Mouse (Mus musculus) ES-CJ7 (cell line): ENCODE results near the gene Tnfrsf1a.

Source experiments
- DNase-seq: peaks from one replicate; pipeline ENCODE4 v3.0.0; 2011; ENCODE audit warnings: low read depth, low spot score

The Tnfrsf1a gene

GRCm38 (mm10) chr6:125348721-125349574 is at the start of gene Tnfrsf1a:
Gene Tnfrsf1a, plus strand, starts transcription at chr6:125349362.
- peak; percentile 36 for DNase-seq

DNA sequence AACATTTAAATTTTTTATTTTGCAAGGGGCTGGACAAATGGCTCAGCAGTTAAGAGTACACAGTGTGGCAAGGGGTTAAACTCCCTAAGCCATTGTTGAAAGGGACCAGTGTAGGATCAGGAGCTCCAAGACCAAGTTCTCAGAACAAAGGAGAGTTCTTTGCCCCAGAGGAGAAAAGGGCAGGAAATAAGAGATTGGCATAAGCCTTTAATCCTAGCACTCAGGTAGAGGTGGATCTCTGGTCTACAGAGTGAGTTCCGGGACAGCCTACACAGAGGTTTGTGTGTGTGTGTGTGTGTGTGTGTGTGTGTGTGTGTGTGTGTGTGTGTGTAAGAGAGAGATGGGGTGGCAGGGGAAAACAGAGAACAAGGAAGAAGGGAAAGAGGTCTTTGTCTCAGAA is 48.2 kb upstream of the Tnfrsf1a start:
- DNase-seq: no peak

DNA sequence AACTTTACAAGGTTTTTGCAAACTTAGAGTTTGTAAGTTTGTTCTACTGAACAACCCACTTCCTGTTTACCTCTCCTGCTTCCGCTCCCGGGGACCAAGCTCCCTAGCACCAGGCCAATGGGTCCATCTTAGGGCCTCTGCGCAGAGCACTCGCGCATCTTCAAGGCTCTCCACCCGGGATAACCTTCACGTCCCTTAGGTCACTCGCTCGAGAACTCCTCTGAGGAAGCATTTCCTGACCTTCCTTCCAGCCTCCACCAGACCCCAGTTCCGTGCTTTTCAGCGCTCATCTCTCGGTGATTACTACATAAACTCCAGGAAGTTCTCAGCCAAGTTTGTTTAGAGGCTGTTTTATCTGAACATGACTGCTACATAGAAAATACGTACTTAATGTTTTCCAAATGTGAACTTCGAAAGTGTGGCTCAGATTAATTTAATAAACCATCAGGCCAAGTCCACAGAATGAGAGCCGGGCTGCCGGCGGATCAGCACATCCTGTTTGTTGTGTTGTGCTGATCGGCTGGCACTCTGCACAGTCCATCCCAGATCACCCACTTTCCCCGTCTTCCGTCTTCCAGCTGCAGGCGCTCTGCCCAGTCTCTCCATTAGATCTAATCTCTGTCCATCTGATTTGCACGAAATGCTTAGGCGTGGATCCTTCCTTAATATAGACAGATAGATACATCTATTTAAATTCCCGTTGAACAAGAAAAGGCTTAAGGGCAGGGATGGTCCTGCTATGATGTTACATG is 46.8 kb upstream of the Tnfrsf1a start:
- DNase-seq: no peak

- DNase-seq: no peak
Measured at GRCm38 (mm10) chr6:125303242-125303641, 45.9 kb upstream of the Tnfrsf1a start.

- DNase-seq: peak; percentile 45
Measured at GRCm38 (mm10) chr6:125304408-125304807, 44.8 kb upstream of the Tnfrsf1a start.

DNA sequence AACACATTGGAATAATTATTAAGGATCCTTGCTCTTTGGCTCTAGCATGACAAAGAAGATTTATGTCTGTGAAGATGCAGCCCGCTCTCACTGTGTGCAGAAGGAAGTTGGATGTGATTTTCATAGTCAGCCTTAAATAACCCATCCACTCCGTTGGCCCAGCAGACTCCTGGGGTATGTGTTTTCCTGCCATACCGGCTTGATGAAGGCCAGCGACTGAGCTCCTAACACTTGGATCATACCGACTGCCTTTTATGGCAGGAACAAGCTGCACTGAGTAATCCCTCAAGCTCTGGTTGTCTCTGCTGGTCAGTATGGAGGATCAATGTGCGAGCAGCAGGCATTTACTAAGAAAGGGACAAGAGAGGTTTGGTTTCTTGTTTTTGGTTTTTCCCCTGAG is 43.7 kb upstream of the Tnfrsf1a start:
- no peak for DNase-seq

DNA sequence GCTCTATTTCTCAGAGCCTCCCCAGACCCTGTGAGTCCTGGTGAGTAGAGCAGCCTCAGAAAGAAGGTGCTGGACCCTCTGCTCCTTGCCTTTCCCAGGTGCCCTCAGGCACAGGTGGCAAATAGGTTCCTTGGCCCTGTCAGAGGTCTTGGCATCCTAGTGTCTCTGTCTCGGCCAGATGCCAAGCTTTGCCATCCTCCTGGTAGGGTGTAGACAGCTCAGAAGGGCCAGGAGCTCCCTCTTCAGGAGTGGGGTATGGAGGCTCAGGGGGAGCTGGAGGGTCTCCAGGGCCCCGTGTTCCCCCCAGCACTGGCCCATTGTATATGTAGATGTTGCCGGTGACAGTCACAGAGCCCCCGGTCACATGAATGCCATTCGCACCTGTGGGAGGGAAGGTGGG is 42.1 kb upstream of the Tnfrsf1a start:
- DNase-seq: no peak

DNA sequence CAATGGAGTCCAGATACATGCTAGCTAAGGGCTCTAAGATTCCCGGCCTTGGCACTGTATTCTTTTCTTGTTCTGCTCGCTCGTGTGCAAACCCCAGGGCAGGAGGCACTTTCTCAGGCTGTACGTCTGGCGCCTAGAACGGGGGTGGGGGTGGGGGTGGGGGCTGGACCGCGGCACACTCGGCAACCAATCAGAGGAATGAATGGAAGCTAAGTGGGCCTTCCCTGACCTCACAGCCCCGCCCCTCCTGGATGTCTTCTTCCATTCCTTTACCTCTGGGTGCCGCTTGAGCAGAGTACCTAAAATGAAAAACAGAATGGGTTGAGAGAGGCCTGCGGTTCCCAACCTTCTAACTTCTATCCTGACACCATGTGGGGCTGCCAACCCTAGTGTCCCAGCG is 40.2 kb upstream of the Tnfrsf1a start:
- DNase-seq: peak; percentile 83

- DNase-seq: no peak
Measured at GRCm38 (mm10) chr6:125309406-125309805, 39.8 kb upstream of the Tnfrsf1a start.

- DNase-seq: no peak
Measured at GRCm38 (mm10) chr6:125312171-125312570, 37.0 kb upstream of the Tnfrsf1a start.

DNA sequence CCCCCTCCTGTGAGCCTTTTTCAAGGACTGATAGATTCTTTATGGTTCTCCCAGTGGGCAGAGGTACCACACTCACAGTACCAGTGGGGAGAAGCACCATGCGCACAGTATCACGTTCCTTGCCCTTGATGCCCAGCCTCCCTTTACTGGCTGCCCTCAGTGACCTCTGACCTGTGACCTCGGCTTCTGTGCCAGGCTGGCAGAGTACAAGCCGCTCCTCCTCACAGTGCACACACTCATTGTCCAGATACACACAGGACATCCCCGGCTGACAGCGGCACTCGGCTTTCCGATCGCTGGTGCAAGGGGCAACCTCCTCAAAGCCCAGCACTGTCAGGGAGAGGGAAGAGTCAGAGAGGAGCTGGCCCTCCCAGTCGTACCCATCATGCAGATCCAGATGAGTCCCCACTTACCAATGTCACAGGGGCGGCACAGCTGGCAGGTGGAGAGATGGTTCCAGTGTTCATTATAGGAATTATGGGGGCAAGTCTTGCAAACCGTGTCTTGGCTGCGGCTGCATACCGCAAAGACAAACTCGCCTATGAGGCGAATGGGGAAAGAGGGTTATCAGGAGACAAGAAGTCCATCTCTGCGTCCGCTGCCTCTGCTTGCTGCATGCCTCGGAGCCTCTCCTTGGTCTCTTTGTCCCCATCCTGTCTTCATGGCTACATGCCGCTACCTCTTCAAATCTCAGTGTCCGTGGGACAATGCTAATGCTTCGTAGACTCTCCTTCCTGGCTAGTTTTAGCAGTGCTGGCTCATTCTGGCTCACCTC is 36.4 kb upstream of the Tnfrsf1a start:
- no peak for DNase-seq

GRCm38 (mm10) chr6:125313546-125314230 is 35.5 kb upstream of the Tnfrsf1a start, which contains the start of gene Ltbr:
Gene Ltbr, minus strand, starts transcription at chr6:125313885.
- DNase-seq: peak; percentile 34

DNA sequence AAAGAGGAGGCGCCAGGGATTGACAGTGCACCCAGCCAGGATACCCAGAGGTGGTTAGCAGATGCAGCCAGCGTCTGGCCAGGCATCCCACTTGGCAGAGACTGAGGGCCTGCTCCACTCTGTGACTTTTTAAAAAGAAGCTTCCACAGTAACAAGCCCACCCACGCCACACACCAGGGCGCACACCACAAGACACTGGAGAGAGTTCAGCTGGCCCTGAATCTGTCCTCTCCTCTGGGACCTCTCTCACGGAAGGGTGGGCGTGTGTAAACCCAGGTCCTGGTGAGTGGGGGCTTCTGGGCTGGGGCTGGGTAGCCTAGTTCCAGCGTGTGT is 35.0 kb upstream of the Tnfrsf1a start:
- no peak for DNase-seq

- no peak for DNase-seq
Measured at GRCm38 (mm10) chr6:125314746-125315145, 34.4 kb upstream of the Tnfrsf1a start.

DNA sequence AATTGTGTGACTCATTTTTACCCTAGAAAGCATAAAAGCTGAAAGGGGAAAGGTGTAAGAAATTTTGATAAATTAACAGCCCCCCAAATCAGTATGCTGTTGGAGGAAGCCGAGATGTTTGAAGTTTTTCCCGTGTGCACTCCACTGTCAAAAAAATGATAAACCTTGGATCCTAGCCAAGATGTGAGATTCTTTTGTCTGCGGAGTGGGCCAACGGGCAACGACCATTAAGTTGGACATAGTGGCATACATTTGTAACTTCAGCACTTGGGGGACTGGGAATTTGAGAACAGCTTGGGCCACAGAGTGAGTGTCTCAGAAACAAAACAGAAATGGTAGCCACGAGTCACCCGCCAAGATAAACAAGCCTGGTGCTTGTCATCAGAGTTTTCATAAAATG is 32.1 kb upstream of the Tnfrsf1a start:
- DNase-seq: no peak

DNA sequence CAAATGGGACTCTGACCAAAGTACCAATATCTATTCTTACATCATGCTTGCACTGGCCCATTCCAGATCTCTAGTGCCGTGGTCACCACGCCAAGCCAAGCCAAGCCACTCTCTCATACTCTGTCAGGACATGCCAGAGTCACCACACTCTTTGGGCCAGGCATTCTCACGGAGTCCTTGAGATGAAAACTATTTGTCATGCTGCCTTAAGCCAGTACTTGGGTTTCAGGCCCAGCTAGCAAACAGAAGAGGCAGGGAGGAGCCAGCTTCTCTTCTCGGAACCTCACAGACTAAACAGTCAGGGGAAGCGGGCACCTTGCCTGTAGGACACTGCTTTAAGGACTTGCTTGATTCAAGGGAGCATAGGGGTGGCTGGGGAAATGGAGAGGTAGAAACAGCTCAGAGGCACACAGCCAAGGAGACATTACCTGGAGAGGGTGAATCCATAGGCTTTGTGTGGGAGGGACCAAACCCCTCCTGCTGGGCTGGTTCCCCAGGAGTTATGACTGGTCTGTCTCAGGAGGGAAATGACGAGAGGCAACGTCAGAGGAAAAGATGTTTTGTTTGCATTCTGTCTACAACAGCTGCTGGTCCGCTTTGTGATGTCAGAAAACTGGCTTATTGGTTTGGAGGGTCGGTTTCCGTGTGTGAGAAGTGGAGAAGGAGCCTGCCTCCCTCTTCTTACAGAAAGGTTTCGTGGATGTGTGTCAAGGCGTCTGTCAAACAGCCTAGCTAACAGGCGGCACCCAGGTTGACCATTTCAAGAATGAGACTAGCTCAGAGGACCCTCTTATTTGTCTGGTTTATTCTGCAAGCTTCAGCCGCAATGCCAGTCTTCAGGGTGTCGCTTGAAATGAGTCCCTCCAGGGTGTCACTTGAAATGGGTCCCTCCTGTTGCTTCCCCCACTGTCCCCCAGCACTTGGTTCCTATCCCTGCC is 29.9 kb upstream of the Tnfrsf1a start:
- no peak for DNase-seq

- DNase-seq: no peak
Measured at GRCm38 (mm10) chr6:125319919-125320296, 29.3 kb upstream of the Tnfrsf1a start.

DNA sequence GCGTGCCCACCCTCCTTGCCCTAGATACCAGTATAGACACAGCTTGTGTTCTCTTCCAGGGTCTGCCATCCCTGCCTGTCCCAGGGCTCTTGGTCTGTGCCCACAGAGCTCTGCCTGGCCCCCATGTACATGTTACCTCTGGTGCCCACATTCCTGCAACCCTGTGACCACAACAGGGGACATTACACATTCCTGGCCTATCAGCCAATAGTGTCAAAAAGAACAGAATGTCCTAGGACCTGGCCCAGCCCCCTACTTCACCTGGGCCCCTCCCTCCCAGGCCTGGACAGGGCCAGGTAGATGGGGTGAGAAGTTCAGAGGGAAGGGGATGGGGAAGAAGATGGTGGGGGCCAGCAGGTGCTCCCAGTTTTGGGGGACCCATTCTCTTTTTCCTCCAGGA is 28.8 kb upstream of the Tnfrsf1a start, which contains the start of gene Scnn1a:
Gene Scnn1a, plus strand, starts transcription at position 337 of the 400 bp plus-strand sequence.
- DNase-seq: no peak

- peak; percentile 62 for DNase-seq
Measured at GRCm38 (mm10) chr6:125321114-125321855, 27.9 kb upstream of the Tnfrsf1a start.

DNA sequence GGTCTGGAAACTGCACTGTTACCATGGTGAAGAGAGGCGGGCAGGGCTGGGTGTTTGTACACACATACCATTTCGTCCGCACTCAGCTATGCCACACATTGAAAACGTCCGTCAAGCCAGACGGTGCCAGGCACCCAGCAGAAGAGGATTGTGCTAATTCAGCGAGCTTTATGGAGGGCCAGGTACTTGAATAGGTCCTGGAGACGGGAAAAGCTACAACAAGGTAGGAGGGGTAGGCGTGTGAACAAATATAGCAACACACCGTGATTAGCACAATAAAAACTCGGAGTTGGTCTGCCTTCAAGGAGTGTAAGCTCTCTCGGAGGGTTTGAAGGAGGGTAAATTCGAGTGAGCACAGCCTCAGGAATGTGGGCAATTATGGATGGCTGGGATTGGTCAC is 26.4 kb upstream of the Tnfrsf1a start:
- no peak for DNase-seq
